Mouse (Mus musculus) WW6 (cell line): ENCODE results near the gene Dnajc1.

ENCODE experiments used
- DNase-seq: peaks from one replicate; pipeline ENCODE4 v3.0.0-alpha.2; 2013; ENCODE audit warnings: low read depth, low spot score

Gene Dnajc1

DNA sequence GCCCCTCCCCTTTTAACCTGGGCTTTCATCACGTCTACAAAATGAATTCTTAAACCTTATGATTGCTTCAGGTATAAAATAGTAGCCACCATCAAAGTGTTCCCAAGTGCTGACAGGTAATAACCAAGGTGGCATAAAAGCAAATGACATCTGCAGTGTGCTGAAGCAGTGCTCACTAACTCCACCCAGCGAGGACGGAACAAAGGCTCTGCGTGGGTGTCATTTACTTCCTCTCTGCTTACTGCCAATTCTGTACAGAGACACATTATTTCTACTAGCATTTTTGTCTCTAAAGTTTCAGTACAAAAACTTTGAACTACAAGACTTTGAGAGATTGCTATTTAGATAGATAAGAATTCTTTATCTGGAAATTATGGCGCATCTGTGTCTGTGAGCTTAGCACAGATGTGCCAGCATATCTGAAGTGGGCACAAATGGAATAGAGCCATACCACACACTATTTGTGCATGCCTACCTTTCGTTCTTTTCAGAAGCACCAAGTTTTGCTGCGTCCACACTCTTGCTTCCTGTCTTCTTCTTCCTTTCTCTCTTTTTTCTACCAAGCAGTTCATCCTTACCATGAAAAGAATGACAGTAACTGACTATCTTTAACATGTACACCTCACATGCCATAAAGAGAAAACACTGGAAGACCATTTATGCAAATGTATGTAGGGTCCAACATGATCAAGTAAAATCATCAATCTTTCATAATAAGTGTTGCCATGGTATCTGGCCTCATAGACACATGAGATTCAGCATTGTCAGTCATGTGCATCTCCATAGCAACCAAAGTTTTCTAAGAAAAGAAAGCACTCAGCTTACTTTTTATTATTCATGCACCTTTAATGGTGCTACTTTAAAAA lies 85.0 kb downstream of the Dnajc1 start:
- DNase-seq, result no peak

- DNase-seq, result no peak
Observed at GRCm38 (mm10) chr2:18300949-18301348, 91.7 kb downstream of the Dnajc1 start.

DNA sequence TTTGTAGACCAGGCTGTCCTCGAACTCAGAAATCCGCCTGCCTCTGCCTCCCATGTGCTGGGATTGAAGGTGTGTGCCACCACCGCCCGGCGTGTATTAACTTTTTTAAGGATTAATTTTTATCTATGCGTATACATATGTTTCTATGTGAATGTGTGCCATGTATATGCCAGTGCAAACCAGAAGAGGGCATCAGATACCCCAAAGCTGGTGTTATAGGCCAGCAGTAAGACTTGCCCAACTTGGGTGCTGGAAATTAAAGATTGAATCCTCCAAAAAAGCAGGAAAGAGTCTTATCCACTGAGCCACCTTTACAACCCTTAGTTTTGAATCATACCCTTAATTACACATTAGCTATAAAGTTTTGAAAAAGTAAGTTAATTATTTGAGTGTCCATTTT lies 107.5 kb downstream of the Dnajc1 start:
- DNase-seq, result no peak

DNA sequence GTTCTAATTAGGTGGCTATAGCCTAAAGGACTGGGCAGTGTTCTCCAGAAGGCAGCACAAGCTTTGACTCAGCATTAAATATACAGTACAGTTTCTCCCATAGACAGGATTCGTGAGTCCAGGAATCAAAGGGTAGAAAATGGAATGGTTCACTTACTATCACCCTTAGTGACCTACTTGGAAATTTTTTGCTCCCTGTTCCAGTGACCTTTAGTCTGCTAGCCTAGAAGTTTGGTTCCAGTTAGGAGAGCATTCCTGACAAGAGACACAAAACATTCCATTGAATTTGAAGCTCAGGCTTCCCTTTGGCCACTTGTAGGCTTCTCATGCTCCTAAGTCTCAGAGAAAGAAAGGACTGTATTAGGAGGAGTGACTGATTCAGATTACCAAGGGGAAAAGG lies 126.9 kb downstream of the Dnajc1 start:
- no peak for DNase-seq

DNA sequence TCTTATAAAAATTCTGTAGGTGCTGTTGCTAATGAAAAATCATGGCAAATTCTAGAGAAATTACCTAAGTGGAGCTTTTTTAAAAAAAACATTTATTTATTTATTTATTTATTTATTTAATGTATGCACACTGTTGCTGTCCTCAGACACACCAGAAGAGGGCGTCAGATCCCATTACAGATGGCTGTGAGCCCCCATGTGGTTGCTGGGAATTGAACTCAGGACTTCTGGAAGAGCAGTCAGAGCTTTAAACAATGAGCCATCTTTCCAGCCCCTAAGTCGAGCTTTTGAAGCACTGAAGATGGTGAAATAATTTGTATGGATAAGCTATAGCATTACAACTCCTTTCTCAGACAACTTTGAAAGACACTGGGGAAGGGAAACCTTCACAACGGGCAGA lies 128.1 kb downstream of the Dnajc1 start:
- DNase-seq, result no peak

GRCm38 (mm10) chr2:18262298-18262697 lies 130.3 kb downstream of the Dnajc1 start:
- DNase-seq, result no peak

- DNase-seq, result no peak
Observed at GRCm38 (mm10) chr2:18249224-18249623, 143.4 kb downstream of the Dnajc1 start.

DNA sequence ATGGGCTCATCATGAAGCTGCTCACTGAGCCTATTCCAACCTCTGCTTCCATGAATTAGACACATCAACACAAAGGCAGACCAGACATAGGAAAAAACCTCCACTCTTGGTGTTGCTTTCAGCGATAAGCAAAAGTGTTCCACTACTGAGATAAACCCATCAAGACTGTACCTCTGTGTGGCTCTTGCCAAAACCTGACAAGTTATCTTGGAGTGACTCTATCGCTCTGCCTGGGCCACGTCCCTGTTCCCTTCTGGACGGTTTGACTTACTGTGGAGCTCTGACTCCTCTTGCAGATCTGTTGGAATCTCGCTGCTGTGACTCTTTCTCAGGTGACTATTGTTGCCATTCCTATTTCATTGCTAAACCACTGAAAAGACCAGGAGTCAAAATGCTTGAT lies 157.1 kb downstream of the Dnajc1 start:
- no peak for DNase-seq

- DNase-seq, result no peak
Observed at GRCm38 (mm10) chr2:18232883-18233567, 159.6 kb downstream of the Dnajc1 start.

- no peak for DNase-seq
Observed at GRCm38 (mm10) chr2:18231143-18231542, 161.5 kb downstream of the Dnajc1 start.

DNA sequence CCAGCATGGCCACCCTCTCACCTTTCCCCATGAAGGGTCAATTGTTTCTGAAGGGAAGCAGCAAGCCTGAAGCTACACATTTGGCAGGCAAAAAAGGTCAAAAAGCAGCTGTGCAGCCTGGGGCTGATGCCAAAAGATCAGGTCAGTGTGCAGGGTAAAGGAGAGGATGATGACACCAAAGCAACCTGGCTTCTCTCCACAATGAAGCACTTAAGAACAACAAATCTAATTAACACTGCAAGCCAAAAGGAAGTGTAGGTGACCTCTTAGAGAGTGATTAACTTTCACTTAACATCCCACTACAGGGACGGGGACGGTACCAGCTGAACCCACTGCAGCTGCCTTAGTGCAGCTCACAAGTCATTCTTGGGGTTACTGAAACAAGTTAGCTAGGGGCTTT lies 163.4 kb downstream of the Dnajc1 start:
- DNase-seq, result no peak

- DNase-seq, result no peak
Observed at GRCm38 (mm10) chr2:18228486-18229062, 164.1 kb downstream of the Dnajc1 start.

- no peak for DNase-seq
Observed at GRCm38 (mm10) chr2:18219569-18219968, 173.1 kb downstream of the Dnajc1 start.

DNA sequence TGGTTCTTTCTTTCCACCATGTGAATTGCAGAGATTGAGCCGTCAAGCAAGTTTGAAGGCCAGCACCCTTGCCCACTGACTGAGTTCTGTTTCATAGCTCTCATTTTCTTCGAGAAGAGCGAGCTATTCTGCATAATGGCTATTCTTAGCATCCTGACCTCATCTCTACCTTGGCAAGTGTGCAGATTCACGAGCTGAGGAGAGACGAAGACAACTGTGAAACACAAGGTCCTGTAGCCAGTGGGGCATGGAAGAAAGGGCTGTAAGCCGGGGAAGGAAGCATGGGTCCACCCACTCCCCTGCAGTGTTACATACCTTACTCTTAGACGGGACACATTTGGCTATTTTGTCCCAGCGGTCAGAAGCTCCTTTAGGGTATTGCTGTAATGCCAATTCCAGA lies 173.5 kb downstream of the Dnajc1 start:
- no peak for DNase-seq

DNA sequence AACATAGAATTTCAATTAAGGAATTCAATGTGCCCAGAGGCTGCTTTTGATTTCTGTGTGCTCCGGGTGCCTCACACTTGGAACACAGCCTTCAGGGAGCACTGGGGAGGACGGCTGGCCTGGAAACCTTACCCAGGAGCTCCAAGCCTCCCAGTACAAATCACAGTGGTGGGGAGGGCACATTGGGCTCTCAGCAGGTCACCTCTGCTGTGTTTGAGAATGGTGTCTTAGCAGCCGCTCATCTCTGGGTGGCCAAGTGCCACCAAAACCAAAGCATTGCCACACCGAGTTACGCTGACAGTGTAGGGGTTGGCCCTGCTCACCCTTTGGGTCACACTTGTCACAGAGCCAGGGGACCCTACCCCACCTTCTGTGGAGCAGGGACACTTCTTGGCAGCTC lies 174.1 kb downstream of the Dnajc1 start:
- DNase-seq, result no peak

DNA sequence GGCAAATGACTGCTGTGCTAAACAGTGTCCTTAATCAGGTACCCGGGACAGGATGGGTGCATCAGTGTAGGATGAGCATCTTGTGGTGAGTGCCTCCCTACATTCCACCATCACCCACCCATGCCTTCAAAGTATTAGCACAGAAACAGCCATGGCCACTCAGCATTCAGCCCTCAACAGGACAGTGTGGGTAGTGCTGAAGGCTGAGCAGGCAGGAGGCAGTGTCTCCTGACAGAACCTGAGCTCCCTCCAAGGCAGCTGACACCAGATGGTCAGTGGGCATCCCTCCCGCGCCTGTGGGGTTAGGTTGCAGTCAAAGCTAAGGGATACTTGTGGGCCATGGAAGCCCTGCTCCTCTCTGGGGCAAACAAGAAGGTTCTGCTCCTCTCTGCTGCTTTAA lies 174.8 kb downstream of the Dnajc1 start:
- DNase-seq, result no peak

DNA sequence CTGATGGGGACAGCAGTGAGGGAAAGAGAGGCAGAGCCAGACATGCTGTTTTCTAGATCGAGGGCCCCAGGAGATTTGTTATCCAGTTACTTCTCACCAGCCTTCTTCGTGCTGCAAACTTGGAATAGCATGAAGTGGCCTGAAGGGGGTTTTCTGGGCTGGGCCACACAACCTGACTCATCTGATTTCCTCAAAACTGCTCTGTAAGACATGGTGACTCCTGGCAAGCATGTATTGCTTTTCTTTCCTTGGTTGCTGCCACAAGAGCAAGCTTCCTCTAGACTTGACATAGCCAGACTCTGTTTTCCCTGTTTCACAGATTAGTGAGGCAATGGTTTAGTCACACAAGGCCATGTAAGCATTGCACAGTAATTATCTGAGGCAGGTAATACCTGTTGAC lies 178.6 kb downstream of the Dnajc1 start:
- DNase-seq, result no peak

GRCm38 (mm10) chr2:18209948-18210347 lies 182.7 kb downstream of the Dnajc1 start:
- DNase-seq, result no peak

- no peak for DNase-seq
Observed at GRCm38 (mm10) chr2:18209211-18209823, 183.3 kb downstream of the Dnajc1 start.

DNA sequence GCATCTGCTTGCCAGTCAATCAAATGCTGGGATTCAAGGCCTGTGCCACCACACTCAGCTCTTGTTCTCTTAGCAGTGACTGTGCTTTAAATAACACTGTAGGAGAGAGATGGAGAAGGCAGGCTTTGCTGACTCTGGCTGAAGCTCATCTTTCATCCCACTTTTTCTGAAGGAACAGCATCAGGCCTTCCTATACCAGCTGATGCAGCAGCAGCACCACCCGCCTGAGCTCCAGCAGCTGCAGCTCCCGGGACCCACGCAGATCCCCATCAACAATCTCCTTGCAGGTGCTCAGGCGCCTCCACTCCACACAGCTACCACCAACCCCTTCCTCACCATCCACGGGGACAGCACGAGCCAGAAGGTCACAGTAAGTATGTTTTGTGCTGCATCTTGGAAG lies 184.1 kb downstream of the Dnajc1 start:
- DNase-seq, result no peak

DNA sequence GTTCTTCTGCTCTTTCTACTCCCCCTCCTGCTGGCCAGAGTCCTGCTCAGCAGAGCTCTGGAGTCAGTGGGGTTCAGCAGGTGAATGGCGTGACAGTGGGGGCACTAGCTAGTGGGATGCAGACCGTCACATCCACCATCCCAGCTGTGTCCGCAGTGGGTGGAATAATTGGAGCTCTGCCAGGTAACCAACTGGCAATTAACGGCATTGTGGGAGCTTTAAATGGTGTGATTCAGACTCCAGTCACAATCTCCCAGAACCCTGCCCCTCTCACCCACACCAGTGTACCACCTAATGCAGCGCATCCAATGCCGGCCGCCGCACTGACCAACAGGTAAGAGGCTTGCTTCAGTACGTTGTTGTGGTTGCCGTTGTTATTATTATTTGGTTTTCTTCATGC lies 185.8 kb downstream of the Dnajc1 start:
- DNase-seq, result no peak

DNA sequence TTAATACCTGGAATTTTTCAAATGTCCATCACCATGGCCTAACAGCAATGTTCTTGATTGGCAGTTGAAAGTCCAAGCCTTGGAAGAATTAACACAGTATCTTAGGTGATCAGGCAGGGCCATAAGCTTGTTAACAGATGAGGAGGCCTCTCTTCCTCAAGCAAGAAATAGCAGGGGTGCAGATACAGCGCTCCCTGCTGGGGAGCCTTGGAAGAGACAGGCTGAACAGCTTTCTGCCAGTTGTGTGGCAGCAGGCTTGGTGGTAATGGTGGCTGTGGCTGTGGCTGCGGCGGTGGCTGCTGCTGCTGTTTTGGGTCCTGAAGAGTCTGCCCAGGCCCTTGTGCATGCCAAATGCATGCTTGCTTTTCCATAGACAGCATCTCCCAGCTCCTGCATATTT lies 187.5 kb downstream of the Dnajc1 start:
- DNase-seq, result peak; percentile 26
